Mouse (Mus musculus) heart, embryonic 14.5 days (tissue): ENCODE data around the gene Syt1. TPM values are rescaled to one million over a fixed set of nuclear protein-coding genes. Genes with fewer than 3 reads are reported as not detected.

Experiments used
- ATAC-seq: fragments of 200-750 bp; cut with Nextera tagmentation; 2 replicates; pipeline ENCODE4 v1.8.0; 2017; ENCODE audit warnings: low read depth, moderate TSS enrichment; ENCODE audit not compliant: insufficient number of reproducible peaks, insufficient read depth, low FRiP score
- H3K27ac ChIP-seq, 2 experiments: fragments of 200-500 bp in 1 of 2; fragments of 300-500 bp in 1 of 2; sonication (generic) in 1 of 2; replicated peaks in 1 of 2; 2 replicates each; pipeline ENCODE4 v1.5.1; 2012 to 2014; ENCODE audit warnings: low read depth in 2 of 2, low read length in 2 of 2, control low read depth in 1 of 2, mild to moderate bottlenecking in 1 of 2, mixed read lengths in 1 of 2; ENCODE audit not compliant: control insufficient read depth in 1 of 2, insufficient read depth in 1 of 2
- H3K27me3 ChIP-seq: fragments of 300-500 bp; sonication (generic); 2 replicates; pipeline ENCODE4 v1.6.1; 2014; ENCODE audit warnings: mild to moderate bottlenecking, low read length, control low read depth; ENCODE audit not compliant: control insufficient read depth, insufficient read depth
- H3K36me3 ChIP-seq: fragments of 300-500 bp; sonication (generic); 2 replicates; pipeline ENCODE4 v1.6.1; 2014; ENCODE audit warnings: mild to moderate bottlenecking, control low read depth, low read length, mixed read lengths; ENCODE audit not compliant: control insufficient read depth, insufficient read depth
- H3K4me1 ChIP-seq, 2 experiments: fragments of 200-500 bp in 1 of 2; fragments of 300-500 bp in 1 of 2; sonication (generic) in 1 of 2; 2 replicates each; pipeline ENCODE4 v1.6.1; 2012 to 2014; ENCODE audit warnings: low read length in 2 of 2, control low read depth in 1 of 2, mixed read lengths in 1 of 2; ENCODE audit not compliant: control insufficient read depth in 2 of 2, insufficient read depth in 2 of 2
- H3K4me2 ChIP-seq: fragments of 300-500 bp; sonication (generic); 2 replicates; pipeline ENCODE4 v1.6.1; 2014; ENCODE audit warnings: mild to moderate bottlenecking, low read length
- H3K4me3 ChIP-seq, 2 experiments: fragments of 200-500 bp in 1 of 2; fragments of 300-500 bp in 1 of 2; sonication (generic) in 1 of 2; 2 replicates each; pipeline ENCODE4 v1.5.1; 2012 to 2014; ENCODE audit warnings: low read length in 2 of 2, mild to moderate bottlenecking in 2 of 2, control low read depth in 1 of 2, low read depth in 1 of 2, moderate library complexity in 1 of 2; ENCODE audit not compliant: control insufficient read depth in 1 of 2, insufficient read depth in 1 of 2
- H3K9ac ChIP-seq: fragments of 300-500 bp; sonication (generic); 2 replicates; pipeline ENCODE4 v1.6.1; 2014; ENCODE audit warnings: mild to moderate bottlenecking, low read length
- H3K9me3 ChIP-seq: fragments of 300-500 bp; sonication (generic); 2 replicates; pipeline ENCODE4 v1.6.1; 2016; ENCODE audit warnings: low read length, control low read depth; ENCODE audit not compliant: control insufficient read depth
- WGBS: fragments of 180-500 bp; shearing (Covaris S2); extraction: QIAGEN DNeasy Blood & Tissue Kit; methylation state at CpG from one replicate; pipeline ENCODE4 v1.1.7; 2014; 5-methylcytosine and 5-hydroxymethylcytosine counted together
- polyA plus RNA-seq: library from polyadenylated mRNA; unstranded; fragments of >200 nt; fragmentation: Nextera tagmentation; extraction: Ambion mirVana; gene quantifications from 2 replicates; pipeline ENCODE4 v1.2.1, GENCODE M21; 2014

Syt1 gene
- polyA plus RNA-seq, 1 experiment from 2014 or later: 1.2 TPM

DNA sequence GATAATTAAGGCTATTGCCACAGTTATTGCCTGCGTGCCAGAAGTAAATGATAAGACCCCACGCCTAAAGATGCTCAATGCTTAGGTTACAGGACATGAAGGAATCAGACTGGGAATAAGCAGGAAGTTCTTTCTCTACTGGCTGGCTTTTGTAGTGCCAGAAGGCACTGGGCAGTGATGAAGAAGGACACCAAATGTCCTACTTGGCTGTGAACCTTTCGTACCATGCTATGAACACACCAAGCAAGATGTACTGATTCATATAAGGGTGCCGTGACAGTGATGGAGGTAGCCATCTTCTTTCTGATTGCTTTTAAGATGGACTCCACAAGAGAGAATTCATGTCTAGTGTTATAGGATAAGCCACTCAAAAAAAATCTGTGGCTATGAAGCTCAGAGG lies 145.2 kb downstream of the Syt1 start:
- no peak for ATAC-seq
- H3K27me3 ChIP-seq: no peaks in the 10 kb centered on the region
- H3K9me3 ChIP-seq: no peaks in the 10 kb centered on the region
- H3K4me1 ChIP-seq: peaks cover 0 to 14% of the 10 kb centered on the region in 2 experiments; a peak in 2 of 4 replicates
- H3K4me3 ChIP-seq: no peak overlapping the region
- H3K4me2 ChIP-seq: no peak overlapping the region
- 85% methylated on average over 4 of the region's 4 CpGs for WGBS
- no peak overlapping the region for H3K9ac ChIP-seq
- H3K36me3 ChIP-seq: no peaks in the 10 kb centered on the region
- no peak overlapping the region for H3K27ac ChIP-seq

DNA sequence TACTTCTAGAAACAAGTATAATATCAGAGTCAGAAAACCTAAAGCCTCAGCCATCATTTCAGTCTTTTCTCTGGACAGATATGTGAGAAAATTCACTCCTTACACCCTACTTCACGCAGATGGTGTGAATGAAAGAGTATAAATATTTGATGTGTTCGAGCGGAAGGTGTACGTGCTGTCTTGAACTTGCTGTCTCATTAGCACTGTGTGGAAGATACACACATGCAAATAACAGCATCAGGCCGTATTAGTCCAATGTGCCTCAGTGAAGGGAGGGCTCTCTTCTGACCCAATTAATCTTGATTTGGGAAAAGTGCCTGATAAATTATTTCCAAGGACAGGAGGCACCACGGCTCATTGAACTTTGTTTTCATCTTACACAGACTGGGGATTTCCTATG lies 154.8 kb downstream of the Syt1 start:
- H3K9me3 ChIP-seq: no peaks in the 10 kb centered on the region
- H3K4me2 ChIP-seq: no peak overlapping the region
- 85% methylated on average over 6 of the region's 6 CpGs for WGBS
- H3K27ac ChIP-seq: no peak overlapping the region
- H3K36me3 ChIP-seq: no peaks in the 10 kb centered on the region
- no peak for ATAC-seq
- no peak overlapping the region for H3K4me3 ChIP-seq
- no peaks in the 10 kb centered on the region for H3K27me3 ChIP-seq
- H3K9ac ChIP-seq: no peak overlapping the region
- H3K4me1 ChIP-seq: no peaks in the 10 kb centered on the region

DNA sequence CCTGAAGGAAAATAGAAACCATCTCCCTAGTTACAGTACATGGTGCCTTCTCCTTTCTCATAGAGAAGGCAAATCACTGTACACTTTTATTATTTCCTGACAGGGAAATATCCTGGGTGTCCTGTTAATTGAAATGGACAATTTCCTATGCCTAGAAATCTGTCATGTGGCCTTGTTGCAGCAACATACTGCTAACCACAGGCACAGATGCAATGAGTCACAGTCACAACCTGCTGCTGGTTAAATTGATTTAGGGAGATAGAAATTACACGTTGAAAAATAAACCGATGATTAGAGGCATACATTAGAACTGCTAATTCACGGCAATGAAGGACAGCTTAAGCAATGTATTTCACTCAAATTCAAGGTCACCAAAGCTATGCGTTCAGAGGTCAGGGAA lies 158.0 kb downstream of the Syt1 start:
- no peak overlapping the region for H3K4me3 ChIP-seq
- H3K27me3 ChIP-seq: no peaks in the 10 kb centered on the region
- no peak overlapping the region for H3K9ac ChIP-seq
- no peak overlapping the region for H3K4me2 ChIP-seq
- no peaks in the 10 kb centered on the region for H3K36me3 ChIP-seq
- no peak for ATAC-seq
- 81% methylated on average over 4 of the region's 4 CpGs for WGBS
- no peak overlapping the region for H3K27ac ChIP-seq
- H3K9me3 ChIP-seq: no peaks in the 10 kb centered on the region
- H3K4me1 ChIP-seq: no peaks in the 10 kb centered on the region

- H3K36me3 ChIP-seq: no peaks in the 10 kb centered on the region
- 90% methylated on average over 1 of the region's 1 CpGs for WGBS
- H3K9ac ChIP-seq: no peak overlapping the region
- ATAC-seq: no peak
- H3K27ac ChIP-seq: no peak overlapping the region
- H3K9me3 ChIP-seq: peaks cover 3% of the 10 kb centered on the region; the same call in 1 of the 2 replicates
- H3K4me2 ChIP-seq: no peak overlapping the region
- no peaks in the 10 kb centered on the region for H3K27me3 ChIP-seq
- H3K4me3 ChIP-seq: no peak overlapping the region
- no peaks in the 10 kb centered on the region for H3K4me1 ChIP-seq
These were observed 173.3 kb downstream of the Syt1 start for GRCm38 (mm10) chr10:108837434-108837833.

- Histone ChIP-seq H3K36me3 (no peaks in the 10 kb centered on the region), H3K4me1 (no peaks in the 10 kb centered on the region; a peak in 1 of 4 replicates), H3K9me3 (no peaks in the 10 kb centered on the region), H3K4me2 (peak overlapping the region; percentile 47), H3K9ac (no peak overlapping the region; the same call in 1 of the 2 replicates), H3K27me3 (no peaks in the 10 kb centered on the region), H3K27ac (no peak overlapping the region), H3K4me3 (peak overlapping the region in 1 of 2 experiments; percentile 18; a peak in 2 of 4 replicates)
- WGBS: 76% methylated on average over 6 of the region's 6 CpGs
- no peak for ATAC-seq
These were observed 178.5 kb downstream of the Syt1 start for GRCm38 (mm10) chr10:108832248-108832647.

- Histone ChIP-seq H3K4me3 (peak overlapping the region in 1 of 2 experiments; percentile 18; a peak in 2 of 4 replicates), H3K27ac (no peak overlapping the region), H3K36me3 (no peaks in the 10 kb centered on the region), H3K9me3 (no peaks in the 10 kb centered on the region), H3K27me3 (no peaks in the 10 kb centered on the region), H3K9ac (no peak overlapping the region; the same call in 1 of the 2 replicates), H3K4me1 (no peaks in the 10 kb centered on the region; a peak in 1 of 4 replicates), H3K4me2 (peak overlapping the region; percentile 47)
- ATAC-seq: no peak
- 30% methylated on average over 6 of the region's 6 CpGs for WGBS
These were observed 179.0 kb downstream of the Syt1 start for GRCm38 (mm10) chr10:108831801-108832200.

DNA sequence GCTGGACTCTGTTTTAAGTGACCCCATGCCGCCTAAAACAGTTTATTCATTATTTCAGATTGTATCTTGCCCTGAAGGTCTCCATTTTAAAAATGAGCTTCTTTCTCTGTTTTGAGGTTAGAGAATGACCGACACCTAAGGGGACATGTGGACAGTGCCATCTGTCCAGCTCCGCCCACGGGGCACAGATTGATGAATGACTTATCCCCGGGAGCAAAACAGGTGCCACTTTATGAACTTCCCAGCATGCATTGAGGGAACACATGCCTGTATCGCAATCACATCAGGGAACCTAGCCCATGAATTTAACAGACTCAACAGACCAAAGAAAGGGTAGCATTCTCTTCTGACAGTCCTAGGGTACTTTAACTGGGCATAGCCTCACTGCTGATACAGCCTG lies 188.5 kb downstream of the Syt1 start:
- Histone ChIP-seq H3K27me3 (no peaks in the 10 kb centered on the region), H3K4me1 (no peaks in the 10 kb centered on the region), H3K9ac (no peak overlapping the region), H3K27ac (no peak overlapping the region), H3K9me3 (no peaks in the 10 kb centered on the region), H3K4me2 (no peak overlapping the region), H3K36me3 (no peaks in the 10 kb centered on the region), H3K4me3 (no peak overlapping the region)
- ATAC-seq: no peak
- WGBS: 87% methylated on average over 6 of the region's 6 CpGs

- H3K4me3 ChIP-seq: no peak overlapping the region
- H3K27ac ChIP-seq: no peak overlapping the region
- ATAC-seq: no peak
- H3K27me3 ChIP-seq: no peaks in the 10 kb centered on the region
- H3K9ac ChIP-seq: no peak overlapping the region
- no peaks in the 10 kb centered on the region for H3K4me1 ChIP-seq
- 88% methylated on average over 6 of the region's 6 CpGs for WGBS
- no peak overlapping the region for H3K4me2 ChIP-seq
- H3K9me3 ChIP-seq: no peaks in the 10 kb centered on the region
- H3K36me3 ChIP-seq: no peaks in the 10 kb centered on the region
These were observed 195.4 kb downstream of the Syt1 start for GRCm38 (mm10) chr10:108815339-108815738.
